22 mouse cellular contexts compared by ENCODE assay signal in the genomic region with DNA sequence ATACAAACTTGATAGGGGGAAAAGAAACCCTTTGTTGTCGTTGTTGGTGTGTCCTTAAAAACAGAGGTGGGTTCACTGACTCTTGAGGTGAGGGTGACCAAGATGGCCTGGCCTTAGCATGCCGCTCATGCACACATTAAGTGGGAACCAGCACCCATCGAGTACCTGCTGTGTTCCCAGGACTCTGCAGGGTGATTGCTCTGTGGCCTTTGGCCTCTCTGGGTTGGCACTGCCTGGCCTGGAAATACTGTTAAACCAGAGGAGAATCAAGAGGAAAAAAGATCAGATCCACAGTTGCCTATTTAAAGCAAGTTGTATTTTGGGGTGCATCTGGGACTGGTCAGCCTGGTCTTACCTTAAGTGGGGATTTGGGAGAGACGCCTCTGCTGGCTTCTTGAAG.
"Had no signal": no experiment of that assay in that cellular context is flagged by ENCODE, and none has a peak within 500 bp of the region (broad histone marks: within the 10 kb centered on the region; RNA-seq: fewer than 3 reads in every experiment).

No protein-coding gene starts in this region.

- H3K27ac ChIP-seq: heart, adult 2 months; heart, embryonic 13.5 days; heart, embryonic 15.5 days; hindbrain, embryonic 13.5 days; hindbrain, embryonic 15.5 days; hindbrain, postnatal 0 days; kidney, postnatal 0 days; limb, embryonic 13.5 days; limb, embryonic 15.5 days; liver, embryonic 12.5 days; liver, embryonic 14.5 days had no signal

- H3K4me3 ChIP-seq: heart, adult 2 months; heart, embryonic 13.5 days; heart, embryonic 15.5 days; hindbrain, embryonic 13.5 days; hindbrain, embryonic 15.5 days; limb, embryonic 13.5 days; limb, embryonic 15.5 days; liver, embryonic 12.5 days had no signal

- ATAC-seq: forebrain, postnatal 0 days; hindbrain, postnatal 0 days; intestine, embryonic 16.5 days; liver, embryonic 12.5 days had no signal

- H3K4me1 ChIP-seq: heart, embryonic 15.5 days; limb, embryonic 15.5 days; liver, embryonic 12.5 days had no signal

- H3K9ac ChIP-seq: forebrain, postnatal 0 days; heart, embryonic 13.5 days; heart, embryonic 15.5 days; hindbrain, embryonic 13.5 days; hindbrain, embryonic 15.5 days; limb, embryonic 13.5 days; limb, embryonic 15.5 days; liver, embryonic 12.5 days; liver, embryonic 14.5 days had no signal

- DNase-seq: forebrain, postnatal 0 days; gastrocnemius, postnatal 14 days; gastrocnemius, postnatal 36 days; heart, adult 11 months; heart, adult 2 months; heart, postnatal 14 days; heart, postnatal 36 days; layer of hippocampus, adult 9-11 months; layer of hippocampus, postnatal 36 days; left cerebral cortex, postnatal 4 days had no signal

- H3K36me3 ChIP-seq: heart, embryonic 13.5 days; heart, embryonic 15.5 days; hindbrain, embryonic 13.5 days; hindbrain, embryonic 15.5 days; limb, embryonic 13.5 days; limb, embryonic 15.5 days; liver, embryonic 12.5 days had no signal

- H3K9me3 ChIP-seq: heart, embryonic 15.5 days; hindbrain, embryonic 13.5 days; hindbrain, embryonic 15.5 days; limb, embryonic 13.5 days; limb, embryonic 15.5 days; liver, embryonic 12.5 days had no signal

- H3K27me3 ChIP-seq: heart, embryonic 13.5 days; hindbrain, embryonic 13.5 days; hindbrain, embryonic 15.5 days; limb, embryonic 15.5 days; liver, embryonic 12.5 days had no signal

- H3K4me2 ChIP-seq: heart, embryonic 11.5 days; heart, embryonic 13.5 days; heart, embryonic 15.5 days; hindbrain, embryonic 13.5 days; hindbrain, embryonic 15.5 days; limb, embryonic 13.5 days; limb, embryonic 15.5 days; liver, embryonic 12.5 days had no signal
